12 mouse cellular contexts compared by ENCODE assay signal in the genomic region with DNA sequence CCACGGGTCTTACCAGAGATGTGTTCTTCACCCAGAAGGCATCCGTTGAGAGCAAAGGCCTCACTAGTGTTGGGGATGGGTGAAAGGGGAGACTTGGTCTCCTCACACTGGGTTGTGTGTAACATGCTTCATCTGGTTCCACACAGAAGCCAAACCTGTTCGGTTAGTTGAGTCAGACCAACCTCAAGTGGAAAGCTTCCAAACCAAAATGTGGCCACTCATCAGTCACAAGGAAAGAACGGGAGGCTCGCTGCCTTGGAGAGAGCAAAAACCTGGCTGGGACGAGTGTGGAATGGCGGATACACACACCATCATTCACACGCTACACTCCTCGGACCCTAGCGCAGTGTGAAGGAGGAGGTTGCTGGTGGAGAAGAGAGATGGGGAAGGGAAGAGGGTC. TPM values are rescaled to one million over a fixed set of nuclear protein-coding genes. Genes with fewer than 3 reads are reported as not detected.
DNase-seq lines count a peak whose midpoint lies in the region; ATAC-seq lines count a peak whose summit lies in the region.
"Had no signal": no experiment of that assay in that cellular context is flagged by ENCODE, and none has a peak within 500 bp of the region (broad histone marks: within the 10 kb centered on the region; RNA-seq: fewer than 3 reads in every experiment).

No protein-coding gene starts in this region.

- ATAC-seq in kidney, embryonic 16.5 days (ENCODE audit: low FRiP score, low TSS enrichment) = peak; percentile 88
- ATAC-seq: forebrain, postnatal 0 days; liver, postnatal 0 days had no signal

- WGBS in kidney, embryonic 16.5 days = 77% methylated on average over 10 of the region's 10 CpGs
- WGBS in forebrain, embryonic 10.5 days = 93% methylated on average over 10 of the region's 10 CpGs

- H3K9me3 ChIP-seq in kidney, embryonic 16.5 days (ENCODE audit: low read length) = no peaks in the 10 kb centered on the region
- no peaks in the 10 kb centered on the region for H3K9me3 ChIP-seq in forebrain, embryonic 10.5 days

- H3K4me3 ChIP-seq in kidney, embryonic 16.5 days (ENCODE audit: low read length) = no peak overlapping the region
- no peak overlapping the region for H3K4me3 ChIP-seq in forebrain, embryonic 10.5 days
- H3K4me3 ChIP-seq: left cerebral cortex, adult 2 months had no signal

- no peak overlapping the region for H3K27ac ChIP-seq in kidney, embryonic 16.5 days (ENCODE audit: low read length)
- H3K27ac ChIP-seq in forebrain, embryonic 10.5 days = no peak overlapping the region
- H3K27ac ChIP-seq: left cerebral cortex, adult 2 months had no signal

- no peaks in the 10 kb centered on the region for H3K36me3 ChIP-seq in kidney, embryonic 16.5 days (ENCODE audit: insufficient read depth, low read length)
- no peaks in the 10 kb centered on the region for H3K36me3 ChIP-seq in forebrain, embryonic 10.5 days (replicated peaks)

- H3K9ac ChIP-seq in kidney, embryonic 16.5 days (replicated peaks; ENCODE audit: low read length) = no peak overlapping the region
- H3K9ac ChIP-seq: forebrain, postnatal 0 days; liver, postnatal 0 days had no signal

- H3K4me2 ChIP-seq in kidney, embryonic 16.5 days (replicated peaks; ENCODE audit: low read depth, low read length) = no peak overlapping the region

- DNase-seq in fat pad, adult 2 months (ENCODE audit: extremely low read depth, low read depth, low spot score) = peak; percentile 86
- DNase-seq in lung, postnatal 14 days = peak; percentile 8
- peak; percentile 58 for DNase-seq in urinary bladder, postnatal 25 days (ENCODE audit: low spot score)
- DNase-seq in adrenal gland, adult (ENCODE audit: inconsistent age in 2 of 2, low spot score in 1 of 2) = no peak
- DNase-seq in forebrain, embryonic 10.5 days (ENCODE audit: extremely low spot score, low spot score) = no peak
- DNase-seq in adrenal gland, postnatal 14 days = no peak
- DNase-seq: forebrain, postnatal 0 days; liver, postnatal 0 days; right cerebral cortex, postnatal 4 days; thymus, postnatal 14 days had no signal

- no peaks in the 10 kb centered on the region for H3K27me3 ChIP-seq in kidney, embryonic 16.5 days (ENCODE audit: insufficient read depth, low read length)
- H3K27me3 ChIP-seq in forebrain, embryonic 10.5 days (ENCODE audit: poor library complexity, severe bottlenecking) = no peaks in the 10 kb centered on the region

- H3K4me1 ChIP-seq in kidney, embryonic 16.5 days (ENCODE audit: insufficient read depth, low read length) = no peaks in the 10 kb centered on the region
- no peaks in the 10 kb centered on the region for H3K4me1 ChIP-seq in forebrain, embryonic 10.5 days

RNA-seq across cellular contexts. Expression of a gene that starts 22.4 kb away (rescaled TPM):
- 40.5 and 54.9 TPM in 2 replicates for polyA plus RNA-seq in kidney, embryonic 16.5 days (2015; fragmentation: Nextera tagmentation; extraction: Ambion mirVana)
- polyA plus RNA-seq in forebrain, embryonic 10.5 days (2016; fragmentation: Nextera tagmentation; extraction: Ambion mirVana) = 46.9 and 48.2 TPM in 2 replicates
- total RNA-seq in adrenal gland, postnatal 14 days (2021) = 53.5 and 61.2 TPM in 2 replicates

Comparison
In these comparisons a context has a peak if more than half of its experiments do, and no peak if none do; other contexts are left out.
1. DNase-seq: peak in fat pad, adult 2 months (single experiment), lung, postnatal 14 days (single experiment) and urinary bladder, postnatal 25 days (single experiment); none in adrenal gland, adult (0 of 2), forebrain, embryonic 10.5 days (single experiment) and adrenal gland, postnatal 14 days (single experiment).